Comparison of ENCODE assay signal across 9 mouse cellular contexts in the genomic region with DNA sequence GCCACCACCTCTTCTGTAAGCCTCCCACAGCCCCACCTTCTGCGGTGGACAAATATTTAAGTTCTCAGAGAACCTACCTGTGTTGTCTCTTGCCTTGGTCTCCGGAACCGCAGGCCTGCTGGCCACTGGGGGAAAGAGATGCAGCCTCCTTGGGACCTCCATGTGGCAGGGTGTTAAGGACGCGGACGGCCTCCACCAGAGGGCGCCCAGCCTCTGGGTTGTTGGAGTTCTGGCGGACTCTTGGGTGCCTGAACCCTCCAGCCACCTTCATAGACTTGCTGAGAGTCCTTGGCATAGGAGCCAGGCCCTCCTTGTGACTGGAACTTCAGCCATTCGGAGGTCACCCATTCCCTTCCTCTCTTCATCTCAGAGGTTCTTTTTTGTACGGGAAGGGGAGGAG. TPM values are rescaled to one million over a fixed set of nuclear protein-coding genes. Genes with fewer than 3 reads are reported as not detected.
A peak's percentile ranks its signal among the peaks of the same experiment; 100 is the strongest.
DNase-seq lines count a peak whose midpoint lies in the region; ATAC-seq lines count a peak whose summit lies in the region.
"Had no signal": no experiment of that assay in that cellular context is flagged by ENCODE, and none has a peak within 500 bp of the region (broad histone marks: within the 10 kb centered on the region; RNA-seq: fewer than 3 reads in every experiment).

No protein-coding gene starts in this region.

- H3K4me1 ChIP-seq in embryonic facial prominence, embryonic 14.5 days (ENCODE audit: control insufficient read depth, insufficient read depth, low read length), result no peaks in the 10 kb centered on the region
- H3K4me1 ChIP-seq: hindbrain, embryonic 15.5 days had no signal

- intact Hi-C loops in left cerebral cortex, postnatal 25 days (cut with DNase I), result loop anchor here (1.0 to 2.0 kb wide), 3 partner anchors 16 to 54 kb away; partner anchors contain the start of gene Rhof

- no peak for ATAC-seq in cerebellum, adult (ENCODE audit: insufficient number of reproducible peaks, low FRiP score, low TSS enrichment)
- 0 out of 2 replicates have a peak, but pooled peaks have one; percentile 50 for ATAC-seq in embryonic facial prominence, embryonic 14.5 days (ENCODE audit: low read depth)
- ATAC-seq in megakaryocyte-erythroid progenitor cell, adult 5-6 weeks (replicated peaks; ENCODE audit: low FRiP score, low TSS enrichment, poor library complexity, severe bottlenecking), result peak; percentile 62; the same call in 1 of the 2 replicates

- no peak overlapping the region for H3K9ac ChIP-seq in embryonic facial prominence, embryonic 14.5 days (ENCODE audit: low read depth, low read length)
- H3K9ac ChIP-seq: hindbrain, embryonic 15.5 days had no signal

- H3K27me3 ChIP-seq in embryonic facial prominence, embryonic 14.5 days (replicated peaks; ENCODE audit: control insufficient read depth, insufficient read depth, low read length), result no peaks in the 10 kb centered on the region
- H3K27me3 ChIP-seq: hindbrain, embryonic 15.5 days had no signal

- H3K4me3 ChIP-seq in embryonic facial prominence, embryonic 14.5 days (ENCODE audit: low read depth, low read length), result no peak overlapping the region
- H3K4me3 ChIP-seq: hindbrain, embryonic 15.5 days had no signal

- 0 out of 2 replicates have a peak, but pooled peaks cover 7% of the 10 kb centered on the region for H3K36me3 ChIP-seq in embryonic facial prominence, embryonic 14.5 days (ENCODE audit: control insufficient read depth, insufficient read depth, low read length)
- H3K36me3 ChIP-seq: hindbrain, embryonic 15.5 days had no signal

- no peak overlapping the region for H3K27ac ChIP-seq in embryonic facial prominence, embryonic 14.5 days (replicated peaks; ENCODE audit: low read depth, low read length)
- H3K27ac ChIP-seq: hindbrain, embryonic 15.5 days had no signal

- H3K9me3 ChIP-seq in embryonic facial prominence, embryonic 14.5 days (ENCODE audit: control insufficient read depth, low read length), result no peaks in the 10 kb centered on the region
- H3K9me3 ChIP-seq: hindbrain, embryonic 15.5 days had no signal

- H3K4me2 ChIP-seq in embryonic facial prominence, embryonic 14.5 days (ENCODE audit: low read depth, low read length), result no peak overlapping the region
- H3K4me2 ChIP-seq: hindbrain, embryonic 15.5 days had no signal

- 17% methylated on average over 10 of the region's 10 CpGs for WGBS in embryonic facial prominence, embryonic 14.5 days

- peak; percentile 69 for DNase-seq in cerebellum, adult 11 months
- DNase-seq in adrenal gland, adult 8-10 months, result peak; percentile 38
- peak; percentile 68 for DNase-seq in embryonic facial prominence, embryonic 14.5 days (ENCODE audit: low spot score)
- DNase-seq in heart, postnatal 4 days, result peak; percentile 87
- DNase-seq in left cerebral cortex, postnatal 25 days (ENCODE audit: low spot score in 2 of 2), result peak; percentile 58 to 72
- DNase-seq in spleen, postnatal 36 days (ENCODE audit: low spot score in 2 of 2), result peak; percentile 70 to 82

RNA-seq across cellular contexts. Expression of gene Rhof, which starts 15.2 kb away (rescaled TPM):
- 1 to 10 TPM; 1.3 to 4.4 (median 3.3) TPM for total RNA-seq in adrenal gland, adult 8-10 months (2022)
- polyA plus RNA-seq in embryonic facial prominence, embryonic 14.5 days (2014; fragmentation: Nextera tagmentation; extraction: Ambion mirVana), result 4.1 and 5.2 TPM in 2 replicates
- under 1 TPM; 0.36 to 0.71 TPM for total RNA-seq in heart, postnatal 4 days (2021)
- 10 to 100 TPM; 48.6 to 55.2 TPM for total RNA-seq in left cerebral cortex, postnatal 25 days (2021)
- 3.2 TPM in 1 of 2 replicates, not detected in the other for total RNA-seq in megakaryocyte-erythroid progenitor cell, adult 5-6 weeks (2014; fragmentation: Nextera tagmentation)
- 0.61 and 1.1 TPM in 2 replicates for total RNA-seq in megakaryocyte-erythroid progenitor cell, adult 5-6 weeks (2017)

RNA-seq across cellular contexts. Expression of gene Setd1b, which starts 24.7 kb away (rescaled TPM):
- total RNA-seq in adrenal gland, adult 8-10 months (2022), result 10 to 100 TPM; 24.2 to 40.1 (median 32.6) TPM
- 9.8 and 9.9 TPM in 2 replicates for polyA plus RNA-seq in embryonic facial prominence, embryonic 14.5 days (2014; fragmentation: Nextera tagmentation; extraction: Ambion mirVana)
- total RNA-seq in heart, postnatal 4 days (2021), result 10 to 100 TPM; 22.2 to 23.0 TPM
- 10 to 100 TPM; 27.0 to 32.1 TPM for total RNA-seq in left cerebral cortex, postnatal 25 days (2021)
- 37.1 and 43.9 TPM in 2 replicates for total RNA-seq in megakaryocyte-erythroid progenitor cell, adult 5-6 weeks (2014; fragmentation: Nextera tagmentation)
- 2.1 and 3.9 TPM in 2 replicates for total RNA-seq in megakaryocyte-erythroid progenitor cell, adult 5-6 weeks (2017)

RNA-seq across cellular contexts. Expression of gene Tmem120b, which starts 49.0 kb away (rescaled TPM):
- total RNA-seq in adrenal gland, adult 8-10 months (2022), result 10 to 100 TPM in 3 of 4 experiments, 1 to 10 TPM in 1; 9.8 to 22.3 (median 14.5) TPM
- polyA plus RNA-seq in embryonic facial prominence, embryonic 14.5 days (2014; fragmentation: Nextera tagmentation; extraction: Ambion mirVana), result 16.8 and 17.6 TPM in 2 replicates
- 10 to 100 TPM; 12.1 to 12.7 TPM for total RNA-seq in heart, postnatal 4 days (2021)
- total RNA-seq in left cerebral cortex, postnatal 25 days (2021), result 10 to 100 TPM; 14.3 to 17.1 TPM
- 22.0 and 24.8 TPM in 2 replicates for total RNA-seq in megakaryocyte-erythroid progenitor cell, adult 5-6 weeks (2014; fragmentation: Nextera tagmentation)
- total RNA-seq in megakaryocyte-erythroid progenitor cell, adult 5-6 weeks (2017), result 4.0 and 12.6 TPM in 2 replicates

RNA-seq across cellular contexts. Expression of gene Psmd9, which starts 52.0 kb away (rescaled TPM):
- total RNA-seq in adrenal gland, adult 8-10 months (2022), result 10 to 100 TPM; 23.3 to 33.3 (median 28.0) TPM
- polyA plus RNA-seq in embryonic facial prominence, embryonic 14.5 days (2014; fragmentation: Nextera tagmentation; extraction: Ambion mirVana), result 49.5 and 58.1 TPM in 2 replicates
- total RNA-seq in heart, postnatal 4 days (2021), result 10 to 100 TPM; 22.8 to 24.8 TPM
- total RNA-seq in left cerebral cortex, postnatal 25 days (2021), result 10 to 100 TPM; 26.2 to 27.7 TPM
- 89.8 and 96.1 TPM in 2 replicates for total RNA-seq in megakaryocyte-erythroid progenitor cell, adult 5-6 weeks (2014; fragmentation: Nextera tagmentation)
- total RNA-seq in megakaryocyte-erythroid progenitor cell, adult 5-6 weeks (2017), result 36.0 and 41.0 TPM in 2 replicates

Comparison
In these comparisons a context has a peak if more than half of its experiments do, and no peak if none do; other contexts are left out.
1. RNA of gene Rhof, which starts 15.2 kb away (total RNA-seq): 48.6 to 55.2 TPM in left cerebral cortex, postnatal 25 days; 1.3 to 4.4 TPM in adrenal gland, adult 8-10 months, 0.61 to 3.2 TPM in megakaryocyte-erythroid progenitor cell, adult 5-6 weeks and 0.36 to 0.71 TPM in heart, postnatal 4 days; every median in the first group is over 4 times any median in the second.
2. Peak in every context shown above with its lines, with median percentiles within 50 percentile points of each other: DNase-seq.